Mouse (Mus musculus): ENCODE measurements around the gene Slc9b2.

The Slc9b2 gene

GRCm38 (mm10) chr3:135313727-135314126, 6.2 kb downstream of the Slc9b2 start:
- DNase-seq, result no peak

DNA sequence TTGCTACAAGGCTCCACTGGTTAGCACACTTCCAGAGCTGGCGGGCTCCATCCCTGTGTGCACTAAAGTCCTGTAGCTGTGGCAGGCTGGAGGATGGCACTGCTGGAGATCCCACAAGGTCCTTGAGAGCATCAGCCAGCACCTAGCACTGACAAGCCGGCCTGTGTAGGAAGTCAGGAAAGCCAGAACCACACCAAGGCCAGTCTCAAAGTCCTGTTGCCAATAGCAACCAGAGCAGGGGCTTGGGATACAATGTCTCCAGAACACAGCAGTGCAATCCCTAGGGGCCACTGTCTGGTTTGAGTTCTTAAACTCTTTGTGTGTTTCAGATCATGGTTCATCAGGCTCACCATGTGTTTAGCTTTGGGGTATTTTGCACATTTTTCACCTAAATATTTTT, 7.3 kb downstream of the Slc9b2 start:
- DNase-seq, result no peak

GRCm38 (mm10) chr3:135315720-135316425, 8.4 kb downstream of the Slc9b2 start:
- DNase-seq, result no peak

DNA sequence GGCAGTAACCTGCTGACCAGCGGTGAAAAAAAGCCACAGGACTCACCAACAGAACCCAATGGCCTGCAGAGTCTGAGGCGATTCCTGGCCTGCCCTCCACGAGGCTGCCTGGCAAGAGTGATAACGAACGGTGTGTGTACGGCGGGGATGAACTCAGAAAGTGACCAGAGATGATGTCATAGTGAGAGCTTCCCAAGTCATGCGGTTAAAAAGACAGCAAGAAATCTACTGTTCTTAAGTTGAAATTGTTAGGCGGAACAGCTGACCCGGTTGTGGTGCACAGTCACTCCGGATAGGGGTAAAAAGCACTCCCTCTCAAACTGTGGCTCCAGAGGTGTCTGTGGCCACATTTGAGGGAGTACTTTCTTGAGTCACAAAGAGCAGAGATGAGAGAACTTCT, 10.8 kb downstream of the Slc9b2 start:
- no peak for DNase-seq

GRCm38 (mm10) chr3:135324354-135324753, 16.9 kb downstream of the Slc9b2 start:
- DNase-seq, result no peak

- DNase-seq, result no peak
Measured at GRCm38 (mm10) chr3:135327176-135327575, 19.7 kb downstream of the Slc9b2 start.

- no peak for DNase-seq
Measured at GRCm38 (mm10) chr3:135327601-135328000, 20.1 kb downstream of the Slc9b2 start.

DNA sequence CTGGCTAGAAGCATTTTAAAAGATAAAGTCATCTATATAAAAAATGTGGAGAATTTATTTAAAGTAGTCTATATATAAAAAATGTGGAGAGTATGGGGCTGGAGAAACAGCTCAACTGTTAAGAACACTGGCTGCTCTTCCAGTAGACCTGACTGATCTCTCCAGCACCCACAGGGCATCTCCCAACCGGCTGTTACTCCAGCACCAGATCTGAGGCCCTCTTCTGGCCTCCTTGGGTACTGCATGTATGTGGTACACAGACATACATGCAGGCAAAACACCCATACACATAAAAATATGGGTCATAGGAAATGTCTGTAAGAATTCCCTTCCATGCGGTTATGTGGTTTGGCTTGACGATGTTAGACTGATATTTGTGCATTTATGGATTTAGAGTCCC, 21.1 kb downstream of the Slc9b2 start:
- peak; percentile 67 for DNase-seq

GRCm38 (mm10) chr3:135332691-135333090, 25.2 kb downstream of the Slc9b2 start:
- DNase-seq, result no peak

GRCm38 (mm10) chr3:135333763-135334162, 26.3 kb downstream of the Slc9b2 start:
- no peak for DNase-seq

- DNase-seq, result no peak
Measured at GRCm38 (mm10) chr3:135347739-135348264, 40.3 kb downstream of the Slc9b2 start, which contains the start of gene Slc9b1. Gene Slc9b1 (plus strand): TSS chr3:135348029.

DNA sequence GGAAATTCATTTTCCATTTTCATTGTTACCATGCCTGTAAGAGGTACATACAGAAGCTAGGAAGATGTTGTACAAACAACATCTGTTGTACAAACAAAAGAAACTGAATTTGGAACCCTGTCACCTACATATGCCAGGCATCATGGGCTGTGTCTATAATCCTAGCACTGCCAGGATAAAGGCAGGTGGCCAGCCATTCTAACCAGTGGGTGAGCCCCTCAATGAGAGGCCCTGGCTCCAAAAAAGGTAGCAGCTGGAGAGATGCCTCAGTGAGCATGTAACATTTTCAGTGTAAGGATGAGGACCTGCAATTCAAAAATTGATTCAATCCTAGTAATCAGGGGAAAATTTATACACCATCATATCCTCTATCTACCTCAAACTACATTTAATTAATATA, 41.5 kb downstream of the Slc9b2 start:
- no peak for DNase-seq

DNA sequence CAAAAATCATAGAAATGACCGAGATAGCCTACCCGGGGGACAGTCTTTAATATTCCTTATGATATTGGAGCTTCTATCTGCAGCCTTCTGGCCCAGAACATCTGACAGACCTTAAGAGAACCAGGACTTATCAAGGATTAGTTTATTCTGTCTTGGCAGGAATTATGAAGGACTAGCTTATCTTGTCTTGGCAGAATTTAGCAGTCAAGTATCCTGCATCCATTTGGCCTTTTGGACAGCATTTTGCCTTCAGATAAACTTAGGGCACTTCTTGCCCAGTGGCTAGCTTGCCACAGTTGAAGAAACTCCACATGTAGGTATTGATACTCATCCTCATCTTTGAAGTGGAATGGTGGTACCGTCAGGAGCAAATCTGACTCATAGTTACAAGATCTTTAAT, 44.4 kb downstream of the Slc9b2 start:
- no peak for DNase-seq

GRCm38 (mm10) chr3:135357394-135357793, 49.9 kb downstream of the Slc9b2 start:
- no peak for DNase-seq

DNA sequence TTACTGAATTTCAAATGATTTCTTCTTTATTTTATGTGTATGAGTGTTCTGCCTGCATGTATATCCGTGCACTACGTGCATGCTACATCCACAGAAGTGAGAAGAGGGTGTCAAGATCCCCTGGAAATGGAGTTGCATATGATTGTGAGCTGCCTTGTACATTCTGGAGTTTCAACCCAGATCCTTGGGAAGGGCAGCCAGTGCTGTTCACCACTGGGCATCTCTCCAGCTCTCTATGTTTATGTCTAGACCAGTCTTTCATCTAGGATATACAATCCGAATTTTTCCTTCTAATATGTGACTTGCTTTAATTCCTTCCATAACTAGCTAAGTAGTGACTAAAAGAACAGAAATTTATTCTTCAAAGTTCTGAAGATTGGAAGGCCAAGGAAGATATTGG, 68.3 kb downstream of the Slc9b2 start:
- DNase-seq, result no peak

- no peak for DNase-seq
Measured at GRCm38 (mm10) chr3:135377445-135377844, 69.9 kb downstream of the Slc9b2 start.

- no peak for DNase-seq
Measured at GRCm38 (mm10) chr3:135379868-135380267, 72.4 kb downstream of the Slc9b2 start.

DNA sequence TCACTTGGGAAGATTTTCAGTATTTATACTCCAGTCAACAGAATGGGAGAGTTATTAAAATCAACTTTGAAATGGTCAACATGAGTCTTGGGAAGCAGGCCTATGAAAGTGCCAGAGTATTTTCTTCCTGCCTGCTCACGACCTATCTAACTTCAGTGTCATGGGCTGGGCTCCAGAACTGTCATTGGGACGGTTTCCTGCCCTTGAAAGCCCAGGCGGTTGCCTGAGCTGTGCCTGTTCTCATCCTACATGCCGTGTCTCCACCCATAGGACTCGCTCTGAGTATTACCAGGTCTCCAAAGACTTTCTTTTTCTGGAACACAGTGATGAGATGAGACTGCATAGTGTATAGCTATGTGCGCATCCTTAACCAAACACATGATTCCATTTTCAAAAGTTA, 85.7 kb downstream of the Slc9b2 start:
- DNase-seq, result no peak

All from lung, postnatal 14 days (tissue).